Mouse (Mus musculus) kidney, adult 8-10 months (tissue): ENCODE measurements around the gene Ehf.

Source experiments
- DNase-seq, 2 experiments: peaks; one replicate each; pipeline ENCODE4 v3.0.0; 2022

Ehf gene

GRCm38 (mm10) chr2:103293214-103293613, 9.9 kb downstream of the Ehf start:
- no peak for DNase-seq

DNA sequence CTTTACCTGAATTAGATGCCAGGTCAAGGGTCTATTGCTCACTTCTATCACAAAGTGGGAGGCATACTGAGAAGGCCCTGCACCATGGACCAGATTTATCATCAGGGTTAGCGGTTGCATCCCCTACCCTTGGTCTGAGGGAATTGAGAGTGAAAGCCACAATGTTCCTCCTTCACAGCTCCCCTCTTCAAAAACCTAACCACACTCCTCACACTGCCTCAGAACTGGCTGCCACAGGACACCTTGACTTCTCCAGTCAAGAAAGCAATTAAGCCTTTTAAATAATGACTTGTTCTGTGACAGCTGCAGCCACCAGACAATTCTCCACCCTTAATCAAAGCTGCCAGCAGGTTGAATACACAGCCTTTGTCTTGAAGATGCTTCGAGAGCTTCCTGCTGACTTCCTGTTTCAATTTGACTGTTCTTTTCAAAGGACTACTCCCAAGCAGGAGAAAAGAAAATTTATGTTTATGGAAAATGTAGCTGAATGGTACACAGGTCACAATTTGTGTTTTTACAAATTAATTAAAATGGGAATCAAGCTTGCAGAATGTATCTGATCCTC, 12.3 kb downstream of the Ehf start:
- DNase-seq, result no peak

- DNase-seq, result no peak
Measured at GRCm38 (mm10) chr2:103290167-103290566, 12.9 kb downstream of the Ehf start.

DNA sequence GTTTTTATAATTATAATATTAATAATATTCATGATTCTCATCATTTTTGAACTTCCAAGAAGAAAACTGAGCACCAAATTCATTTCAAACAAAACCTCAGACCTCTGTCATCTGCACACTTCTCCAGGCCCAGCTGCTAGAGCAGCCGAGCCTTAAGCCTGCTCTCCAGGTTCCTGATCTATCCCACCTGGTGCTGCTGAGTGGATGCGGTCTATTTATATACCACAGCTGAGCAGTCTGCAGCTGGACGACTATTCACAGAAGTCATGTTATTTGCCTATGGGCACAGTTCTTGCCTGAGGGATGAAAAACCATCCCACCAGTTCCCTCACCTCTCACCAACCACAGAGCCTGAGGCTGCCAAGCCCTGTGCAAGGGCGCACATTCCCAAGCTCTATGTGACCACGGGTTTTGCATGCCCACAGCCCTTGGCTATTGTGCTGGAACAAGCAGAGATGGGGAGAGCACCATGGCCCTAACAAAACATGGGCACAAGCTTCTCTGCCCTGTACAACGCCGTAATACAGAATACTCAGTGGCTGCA, 13.6 kb downstream of the Ehf start:
- DNase-seq, result peak in 1 of 2 experiments; percentile 33

GRCm38 (mm10) chr2:103287716-103288115, 15.4 kb downstream of the Ehf start:
- DNase-seq, result no peak

DNA sequence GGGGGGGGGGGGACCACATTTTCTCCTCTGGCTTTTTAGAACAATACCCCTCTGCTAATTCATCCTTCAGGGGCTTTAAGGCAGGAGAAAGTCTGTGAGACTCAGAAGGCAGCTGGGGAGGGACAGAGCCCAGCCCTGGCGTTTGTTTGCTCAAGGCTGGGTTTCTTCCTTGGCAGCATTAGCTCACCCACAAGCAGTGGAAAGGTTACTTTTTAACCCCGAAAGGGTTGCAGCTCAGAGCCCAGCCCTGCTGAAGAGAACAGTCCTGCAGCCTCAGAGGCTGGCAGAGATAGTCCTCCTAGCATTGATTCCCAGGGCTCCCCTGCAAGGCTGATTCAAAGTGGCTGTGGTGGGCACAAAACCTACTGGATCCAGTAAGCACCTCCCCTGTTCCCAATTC, 17.5 kb downstream of the Ehf start:
- DNase-seq, result peak; percentile 70 to 74

GRCm38 (mm10) chr2:103283730-103284129, 19.3 kb downstream of the Ehf start:
- peak; percentile 22 to 38 for DNase-seq

DNA sequence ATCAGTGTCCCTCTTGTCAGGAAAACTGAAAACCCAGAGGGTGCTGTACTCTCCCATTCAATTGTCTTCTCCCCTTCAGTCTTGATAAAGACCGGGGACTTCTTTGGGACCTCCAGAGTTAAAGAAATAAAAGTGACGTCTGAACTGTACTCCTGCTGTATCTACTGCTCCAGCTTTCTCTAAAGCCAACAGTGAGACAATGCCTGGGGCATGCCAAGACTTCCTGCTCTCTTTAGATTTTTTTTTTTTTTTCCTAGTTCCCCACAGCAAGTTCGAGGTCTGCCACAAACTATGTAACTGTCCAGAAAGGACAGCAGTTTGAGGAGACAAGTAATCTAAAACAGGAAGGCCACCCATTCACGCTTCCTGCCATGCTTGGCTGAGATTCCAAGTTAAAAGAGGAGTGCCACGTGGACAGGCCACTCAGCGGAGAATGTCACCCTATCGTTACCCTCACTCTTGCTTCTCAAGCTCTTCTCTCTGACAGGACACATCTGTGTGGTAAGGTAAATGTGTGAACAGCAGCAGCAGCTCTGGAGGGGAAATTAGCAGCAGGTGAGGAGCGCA, 20.8 kb downstream of the Ehf start:
- DNase-seq, result no peak

- DNase-seq, result no peak
Measured at GRCm38 (mm10) chr2:103279927-103280326, 23.2 kb downstream of the Ehf start.

DNA sequence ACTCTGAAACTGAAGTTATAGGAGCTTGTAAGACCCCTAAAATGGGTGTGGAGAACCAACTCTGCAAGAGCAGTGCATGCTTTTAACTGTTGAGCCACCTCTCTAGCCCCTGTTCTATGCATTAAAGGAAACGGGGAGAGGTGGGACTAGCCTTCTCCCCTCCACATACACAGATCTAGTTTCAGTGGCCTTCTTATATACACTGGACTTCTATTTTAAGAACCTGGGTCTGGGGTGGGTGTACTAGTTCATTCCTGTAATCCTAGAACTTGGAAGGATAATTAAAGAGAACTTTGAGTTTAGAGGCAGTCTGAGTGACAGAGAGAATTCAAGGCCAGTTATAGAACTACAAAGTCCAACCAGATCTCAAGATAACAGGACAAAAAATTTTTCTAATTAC, 24.6 kb downstream of the Ehf start:
- no peak for DNase-seq

DNA sequence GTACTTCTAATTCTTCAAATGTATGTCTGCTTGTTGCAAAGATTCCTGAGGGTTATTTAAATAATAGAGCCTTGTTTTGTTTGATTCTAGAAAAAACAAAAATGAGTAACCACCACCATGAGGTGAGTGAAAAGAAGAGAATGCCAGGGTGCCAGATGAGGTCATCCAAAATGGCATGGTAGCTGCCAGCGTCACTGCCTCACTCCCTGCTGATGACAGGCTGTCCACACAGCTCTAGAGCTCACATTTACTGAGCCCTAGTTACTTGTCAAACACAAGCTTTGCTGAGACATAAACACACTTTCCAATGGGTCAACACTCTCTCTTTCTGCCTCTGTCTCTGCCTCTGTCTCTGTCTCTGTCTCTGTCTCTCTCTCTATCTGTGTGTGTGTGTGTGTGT, 25.3 kb downstream of the Ehf start:
- no peak for DNase-seq

DNA sequence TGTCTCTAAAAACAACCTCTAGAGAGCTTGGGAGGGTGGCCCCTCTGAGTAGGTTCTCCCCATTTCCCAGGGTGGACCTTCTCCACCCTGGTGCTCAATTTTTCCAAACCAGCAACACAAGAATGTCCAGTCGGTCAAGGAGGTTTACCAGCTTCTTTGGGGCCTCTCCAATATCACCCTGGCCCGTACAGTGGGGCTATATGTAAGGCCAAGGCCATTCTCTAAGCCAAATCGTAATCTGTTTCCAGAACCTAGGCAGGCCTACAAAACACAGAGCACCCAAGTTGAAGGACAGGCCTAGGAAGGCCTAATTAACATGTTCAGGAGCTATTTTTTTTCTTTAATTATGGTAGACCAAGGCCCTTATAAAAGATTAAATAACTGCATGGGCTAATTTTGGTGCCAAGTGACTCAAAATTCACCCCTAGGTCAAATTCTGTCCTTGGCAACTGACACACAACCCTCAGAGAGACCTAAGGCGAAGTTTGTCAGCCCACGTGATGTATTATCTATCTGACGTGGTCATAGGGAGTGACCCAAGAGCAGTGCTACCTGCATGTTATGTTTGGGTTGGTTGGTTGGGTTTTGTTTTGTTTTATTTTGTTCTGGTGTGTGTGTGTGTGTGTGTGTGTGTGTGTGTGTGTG, 27.6 kb downstream of the Ehf start:
- DNase-seq, result no peak

GRCm38 (mm10) chr2:103274803-103275202, 28.3 kb downstream of the Ehf start:
- DNase-seq, result no peak

- DNase-seq, result no peak
Measured at GRCm38 (mm10) chr2:103274270-103274669, 28.8 kb downstream of the Ehf start.

DNA sequence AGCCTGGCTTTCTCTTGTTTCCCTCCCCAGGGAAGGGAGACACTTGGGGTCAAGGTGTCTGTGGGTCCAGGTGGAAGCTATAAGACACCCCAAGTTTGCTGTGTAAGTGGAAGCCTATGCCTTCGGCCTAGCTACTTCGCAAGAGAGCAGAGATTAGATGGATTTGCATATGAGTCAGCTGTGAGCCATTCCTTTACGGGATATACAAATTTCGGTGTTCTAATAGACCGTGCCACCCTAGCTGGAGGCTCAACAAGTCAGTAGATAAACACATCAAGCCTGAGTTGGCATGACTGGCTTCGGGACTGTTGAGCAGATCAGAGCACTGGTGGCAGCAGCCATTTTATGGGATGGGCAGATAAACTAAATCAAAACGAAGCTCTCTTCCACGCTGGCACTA, 31.6 kb downstream of the Ehf start:
- DNase-seq, result no peak

- DNase-seq, result no peak
Measured at GRCm38 (mm10) chr2:103270556-103271160, 32.4 kb downstream of the Ehf start.

- peak in 1 of 2 experiments; percentile 5 for DNase-seq
Measured at GRCm38 (mm10) chr2:103239086-103239485, 64.0 kb downstream of the Ehf start.

DNA sequence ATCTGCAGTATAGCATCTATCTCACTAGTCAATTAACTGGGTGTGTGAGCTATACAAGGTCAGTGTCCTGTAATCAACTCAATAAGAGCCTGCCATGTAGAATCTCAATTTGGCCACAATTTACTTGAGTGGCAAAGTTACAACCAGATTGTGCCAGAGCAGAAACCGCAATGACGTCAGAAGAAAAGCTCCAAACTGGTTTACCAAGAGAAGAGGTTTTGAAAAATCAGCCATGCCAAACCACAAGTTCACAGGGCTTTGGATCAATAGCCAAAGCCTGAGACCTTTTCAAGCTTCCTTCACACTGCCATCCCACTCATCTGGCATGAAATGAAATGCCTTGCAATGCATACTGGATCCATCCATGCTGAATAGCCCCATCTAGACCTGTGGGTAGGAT, 76.3 kb downstream of the Ehf start:
- no peak for DNase-seq

DNA sequence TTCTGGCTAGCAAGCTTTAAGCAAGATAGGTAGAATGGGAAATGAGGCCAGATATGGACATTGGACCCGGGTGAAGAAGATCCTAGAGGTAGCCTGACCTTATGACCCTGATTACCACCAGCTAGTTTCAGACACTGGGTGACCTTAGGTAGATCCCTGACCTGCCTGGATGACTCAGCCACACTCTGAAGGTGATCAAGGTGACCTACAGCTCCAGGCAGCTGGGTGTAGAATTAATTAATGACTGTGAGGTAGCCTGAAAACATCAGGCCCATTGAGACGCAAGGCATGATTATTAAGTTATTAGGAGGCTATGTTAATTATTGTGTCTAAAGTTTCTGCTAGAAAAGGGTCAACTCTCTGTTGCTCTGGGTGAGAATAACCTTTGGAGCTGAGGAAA, 82.2 kb downstream of the Ehf start:
- DNase-seq, result peak in 1 of 2 experiments; percentile 44

- DNase-seq, result no peak
Measured at GRCm38 (mm10) chr2:103218323-103218722, 84.8 kb downstream of the Ehf start.

- DNase-seq, result no peak
Measured at GRCm38 (mm10) chr2:103215801-103216200, 87.3 kb downstream of the Ehf start.

GRCm38 (mm10) chr2:103214861-103215260, 88.2 kb downstream of the Ehf start:
- peak; percentile 62 to 79 for DNase-seq

DNA sequence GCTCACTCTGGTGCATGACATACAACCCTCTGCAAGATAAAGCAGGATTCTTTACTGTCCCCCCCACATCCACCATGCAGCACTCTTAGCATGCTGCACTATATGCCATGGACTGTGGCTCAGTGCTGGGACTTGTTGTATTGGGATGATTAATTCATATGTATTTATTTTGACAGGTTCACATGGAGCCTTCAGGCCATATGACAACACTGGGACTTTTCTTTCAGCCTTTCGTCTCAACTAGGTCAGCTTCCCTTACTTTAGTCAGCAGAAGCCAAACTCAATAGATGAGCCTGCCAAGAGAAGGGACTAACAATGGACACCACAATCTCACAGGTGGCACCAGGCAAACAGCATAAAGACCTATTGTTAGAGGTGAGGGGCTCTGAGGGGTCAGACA, 89.5 kb downstream of the Ehf start:
- no peak for DNase-seq
